Mouse (Mus musculus): ENCODE data around the gene Nenf.
A peak's percentile ranks its signal among the peaks of the same experiment; 100 is the strongest.

The Nenf gene

DNA sequence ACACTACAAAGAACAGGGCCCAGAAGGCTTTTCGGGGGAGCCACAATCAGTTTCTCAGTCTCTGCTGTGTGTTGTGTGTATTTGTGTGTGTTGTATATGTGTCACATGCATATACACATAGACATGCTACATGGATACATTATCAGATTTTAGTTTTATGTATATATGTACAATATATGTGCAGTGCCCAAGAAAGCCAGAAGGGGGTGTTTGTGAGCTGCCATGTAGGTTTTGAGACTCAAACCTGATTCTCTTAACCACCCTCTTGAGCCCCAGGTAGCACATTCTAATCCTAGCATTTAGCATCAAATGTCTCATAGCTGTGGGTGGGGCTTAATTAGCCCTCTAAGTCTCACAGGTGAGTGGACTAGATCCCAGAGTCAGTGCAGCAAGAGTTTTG, 35.7 kb downstream of the Nenf start:
- DNase-seq, result no peak

DNA sequence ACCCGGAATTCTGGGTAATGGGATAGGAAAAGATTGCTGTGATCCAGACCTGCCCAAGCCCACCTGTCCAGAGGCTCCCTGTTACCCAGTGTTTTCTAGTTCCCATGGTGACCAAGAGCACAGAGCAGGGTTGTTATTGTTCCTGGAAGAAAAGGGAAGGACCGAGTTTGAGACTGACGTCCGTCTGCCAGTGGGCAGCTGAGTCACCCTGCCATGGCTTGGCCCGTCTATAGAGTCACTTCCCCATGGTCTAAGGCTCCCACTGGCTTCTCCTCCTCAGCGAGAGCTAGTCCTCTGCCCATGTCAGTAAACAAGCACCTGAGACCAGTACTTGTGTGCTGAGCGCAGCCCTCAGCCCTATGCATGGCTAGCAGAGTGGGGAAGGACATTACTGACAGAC, 36.8 kb downstream of the Nenf start:
- DNase-seq, result peak; percentile 96

DNA sequence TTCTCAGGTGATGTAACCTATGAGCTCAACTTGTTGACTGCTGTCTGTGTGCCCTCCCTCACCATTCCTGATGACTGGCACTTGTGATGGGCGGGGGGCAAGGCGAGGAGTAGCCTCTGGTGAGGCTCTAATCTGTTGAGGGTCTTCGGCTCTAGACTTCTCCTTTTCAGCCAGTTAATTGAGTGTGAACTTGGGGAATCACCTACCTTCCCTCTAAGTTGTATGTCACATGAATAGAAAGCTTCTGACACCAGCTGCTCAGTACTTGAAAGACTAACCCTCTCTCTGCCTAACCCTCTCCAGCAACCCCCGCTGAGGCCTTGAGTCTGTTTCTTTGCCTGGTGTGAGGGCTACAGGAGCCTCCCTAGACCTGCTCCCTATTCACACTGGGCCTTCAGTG, 39.7 kb downstream of the Nenf start:
- no peak for DNase-seq

DNA sequence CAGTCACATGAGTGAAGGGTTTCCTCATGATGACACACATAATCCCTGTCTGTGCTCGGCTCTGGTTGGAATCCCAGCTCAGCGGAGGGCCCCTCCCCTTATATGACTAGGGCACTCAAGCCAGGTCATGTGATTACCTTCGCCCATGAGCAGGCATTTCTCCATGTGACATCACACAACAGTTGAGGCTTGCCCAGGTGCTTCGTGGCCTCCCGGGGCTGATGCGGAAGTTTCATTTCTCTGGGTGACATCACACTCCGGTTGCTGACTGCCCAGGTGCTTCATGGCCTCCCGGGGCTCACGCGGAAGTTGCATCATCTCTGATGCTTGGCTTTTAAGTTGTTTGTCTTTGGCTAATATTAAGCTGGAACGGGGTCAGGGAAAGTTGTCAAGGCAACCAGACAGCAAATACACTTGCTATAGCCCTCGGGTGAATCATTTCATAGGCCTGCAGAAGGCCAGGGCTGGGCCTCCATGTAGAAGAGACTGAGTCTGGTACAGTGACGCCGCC, 40.4 kb downstream of the Nenf start:
- DNase-seq, result peak; percentile 97

DNA sequence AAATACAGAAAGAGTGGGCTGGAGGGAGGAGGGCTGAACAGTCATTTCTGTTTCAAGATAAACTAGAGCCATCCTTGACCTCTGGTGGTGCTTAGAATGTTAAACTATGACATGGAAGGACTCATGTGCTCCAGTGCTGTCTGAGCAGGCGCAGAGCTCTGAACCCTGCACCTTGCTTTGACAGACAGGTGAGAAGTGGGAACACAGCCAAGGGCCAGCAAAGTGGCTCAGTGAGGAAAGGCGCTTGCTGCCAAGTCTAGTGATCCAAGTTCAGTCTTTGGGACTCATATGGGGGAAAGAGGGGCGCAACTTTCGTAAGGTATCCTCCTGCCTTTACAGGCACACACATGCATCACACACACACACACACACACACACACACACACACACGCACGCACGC, 41.8 kb downstream of the Nenf start:
- DNase-seq, result no peak

DNA sequence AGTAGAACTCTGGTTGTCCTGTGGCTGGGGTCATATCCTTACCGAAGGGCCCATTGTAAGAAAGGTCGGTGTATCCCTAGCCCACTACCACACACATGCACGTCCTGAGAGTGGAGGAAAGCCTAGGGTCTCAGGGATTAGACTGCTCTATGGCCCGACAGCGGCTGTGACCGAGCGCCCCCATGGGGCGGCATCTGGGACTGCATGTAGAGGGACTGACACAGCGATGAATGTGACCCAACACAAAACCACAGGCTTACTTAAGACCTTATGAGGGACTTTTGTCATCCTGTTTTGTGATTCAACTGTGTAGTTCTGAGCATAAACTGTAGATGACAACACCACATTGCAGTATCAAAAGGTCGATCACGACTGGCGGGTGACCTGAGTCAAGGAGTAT, 42.5 kb downstream of the Nenf start:
- DNase-seq, result peak; percentile 93

DNA sequence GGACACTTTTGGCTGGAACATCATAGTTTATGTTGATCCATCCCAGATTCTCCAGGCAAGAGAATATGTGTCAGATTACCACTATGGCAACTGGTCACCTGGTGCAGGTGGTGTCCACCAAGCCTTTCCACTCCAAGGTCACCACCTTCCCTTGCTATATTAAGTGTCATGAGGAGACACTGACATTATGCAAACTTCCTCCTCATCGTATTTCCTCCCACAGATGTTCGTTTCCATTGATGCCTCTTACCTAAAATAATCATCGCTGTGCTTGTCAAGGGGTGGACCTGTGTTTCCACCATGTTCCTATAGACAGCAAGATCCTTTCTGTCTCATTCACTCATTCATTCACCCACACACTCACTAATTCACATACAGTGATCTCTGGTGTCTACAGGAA, 45.3 kb downstream of the Nenf start:
- no peak for DNase-seq

DNA sequence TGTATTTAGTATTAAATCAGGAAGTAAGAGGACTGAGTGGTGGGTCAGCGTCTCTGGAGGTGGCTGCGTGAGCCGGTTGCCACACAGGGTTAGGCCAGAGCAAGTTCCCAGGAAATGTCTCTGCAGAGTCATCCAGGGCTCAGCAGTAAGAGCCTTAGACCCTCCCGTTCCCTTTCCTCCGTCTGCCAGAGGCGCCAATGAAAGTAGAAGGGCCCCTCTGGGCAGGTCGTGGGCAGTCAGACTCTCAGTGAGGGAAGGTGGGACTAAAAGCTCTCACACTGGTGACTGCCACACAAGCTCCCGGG, 48.4 kb downstream of the Nenf start:
- no peak for DNase-seq

DNA sequence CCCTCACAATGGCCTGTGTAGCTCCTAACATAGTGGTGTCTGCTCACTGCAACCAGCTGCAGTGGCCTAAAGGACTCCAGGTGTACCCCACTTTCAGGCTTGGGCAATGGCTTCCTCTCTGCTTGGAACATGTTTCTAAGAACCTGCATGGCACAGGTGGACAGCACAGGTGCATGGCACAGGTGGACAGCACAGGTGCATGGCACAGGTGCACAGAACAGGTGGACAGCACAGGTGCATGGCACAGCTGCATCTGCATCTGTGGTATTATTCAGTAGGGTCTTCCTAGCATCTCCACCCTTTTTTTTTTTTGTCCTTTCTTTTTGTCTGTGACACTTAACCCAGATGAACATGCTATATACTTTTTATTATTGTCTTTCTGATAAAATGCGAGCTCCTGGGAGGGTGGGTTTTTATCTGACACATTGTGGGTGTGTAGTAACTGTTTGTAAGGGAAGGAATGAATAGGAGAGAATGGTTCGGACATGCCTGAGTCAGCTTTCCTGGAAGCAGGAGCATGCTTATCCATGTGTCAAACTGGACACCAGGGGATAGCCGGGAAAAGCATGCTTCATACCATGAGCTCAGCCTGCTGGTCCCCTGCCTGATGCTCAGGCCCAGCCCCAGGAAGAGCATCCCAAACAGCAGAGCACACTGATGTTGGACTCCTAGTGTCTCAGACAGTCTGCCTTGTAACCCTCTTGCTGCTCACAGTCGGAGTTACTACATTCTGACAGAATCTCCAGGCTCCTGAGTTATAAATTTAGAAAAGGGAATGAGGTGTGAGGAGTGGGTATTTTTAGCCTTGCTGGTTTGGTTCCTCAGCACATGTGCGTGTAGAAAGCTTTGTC, 49.0 kb downstream of the Nenf start:
- no peak for DNase-seq

DNA sequence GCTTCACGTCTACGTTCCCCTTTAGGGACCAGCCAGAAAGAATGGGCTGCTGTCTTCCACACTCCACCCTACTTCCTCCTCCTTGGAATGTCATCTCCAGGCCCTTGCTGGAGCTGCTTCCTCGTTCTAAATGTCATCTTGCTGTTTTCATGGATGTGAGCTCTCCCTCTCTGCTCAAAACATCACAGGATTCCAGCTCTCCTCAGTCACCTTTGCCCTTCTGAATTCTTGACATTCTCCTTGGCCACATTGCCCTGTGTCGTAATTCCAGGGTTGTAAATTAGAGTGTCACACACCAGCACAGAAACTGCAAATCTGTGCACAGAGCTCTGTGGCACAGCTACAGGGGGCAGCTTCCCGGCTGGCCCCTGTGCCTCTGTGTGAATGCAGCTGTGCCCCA, 50.1 kb downstream of the Nenf start:
- no peak for DNase-seq

DNA sequence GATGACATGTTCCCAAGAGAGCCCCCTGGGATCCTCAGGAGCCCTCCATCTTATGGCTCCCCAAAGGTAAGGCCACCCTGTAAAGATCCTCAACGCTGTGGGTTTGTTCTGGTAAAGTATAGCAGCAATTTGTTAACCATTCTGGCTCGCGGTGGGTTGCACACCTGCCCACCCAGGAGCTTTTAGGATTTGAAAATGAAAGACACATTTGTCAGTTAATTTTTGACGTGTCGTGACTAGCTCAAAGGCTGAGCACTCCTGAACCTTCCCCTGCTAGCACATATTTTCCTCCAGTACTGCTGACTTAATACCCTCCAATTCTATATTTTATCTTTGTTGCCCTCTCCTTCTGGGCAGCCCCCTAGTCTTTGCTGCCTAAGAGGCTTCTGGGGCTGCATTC, 50.8 kb downstream of the Nenf start:
- DNase-seq, result no peak

DNA sequence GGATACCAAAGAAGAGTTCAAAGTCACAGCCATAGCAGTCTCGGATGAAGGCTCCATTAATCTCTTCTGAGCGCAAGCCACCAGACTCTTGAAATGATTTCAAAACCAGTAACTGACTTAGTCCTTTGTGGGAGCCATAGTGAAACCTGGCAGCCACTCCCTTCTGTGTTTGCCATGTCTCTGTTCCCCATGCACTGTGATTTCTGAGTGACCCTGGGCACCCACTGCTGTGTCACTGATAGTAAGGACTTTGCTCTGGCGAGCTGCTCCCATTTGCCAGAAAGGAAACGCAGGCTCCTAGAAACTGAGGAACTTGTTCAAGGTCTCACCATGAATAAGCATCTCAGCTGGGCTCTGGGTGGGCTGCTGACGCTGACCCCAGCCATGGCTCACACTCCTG, 54.5 kb downstream of the Nenf start:
- no peak for DNase-seq

DNA sequence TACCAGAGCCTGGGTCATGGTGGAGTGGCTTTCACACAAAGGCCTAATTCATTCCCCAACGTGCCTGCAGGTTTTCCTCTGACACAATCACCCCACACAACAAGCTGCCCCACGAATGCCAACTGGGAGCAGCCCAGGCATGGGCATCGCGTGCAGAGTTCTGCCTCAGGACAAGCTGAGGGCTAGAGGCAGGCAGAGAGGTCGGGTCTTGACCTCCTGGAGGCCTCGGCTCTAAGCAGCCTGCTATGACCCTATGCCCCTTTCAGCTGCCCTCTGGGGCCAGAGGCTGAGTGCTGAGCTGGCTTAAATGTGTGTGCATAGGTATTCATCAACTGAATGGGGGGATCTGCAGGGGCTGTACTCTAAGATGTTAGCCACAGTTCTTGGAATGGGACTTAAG, 56.1 kb downstream of the Nenf start:
- no peak for DNase-seq

DNA sequence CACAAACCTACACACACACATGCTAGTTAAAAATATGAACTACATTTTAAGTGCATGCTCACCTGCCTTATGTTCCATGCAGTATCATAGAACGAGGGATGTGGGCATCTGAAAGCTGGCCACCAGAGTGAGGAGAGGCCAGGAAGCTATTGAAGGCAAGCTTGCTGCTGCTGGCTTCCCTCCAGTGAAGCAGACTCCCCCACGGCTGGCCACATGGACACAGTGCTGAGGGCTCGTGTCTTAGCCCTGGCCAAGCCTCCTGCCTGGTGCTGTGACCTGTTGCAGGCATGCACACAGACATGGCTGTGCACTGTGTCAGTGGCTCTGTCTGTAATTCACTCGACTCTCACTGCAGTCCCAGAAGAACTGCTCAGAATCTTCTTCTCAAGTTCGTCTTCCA, 58.3 kb downstream of the Nenf start:
- no peak for DNase-seq

DNA sequence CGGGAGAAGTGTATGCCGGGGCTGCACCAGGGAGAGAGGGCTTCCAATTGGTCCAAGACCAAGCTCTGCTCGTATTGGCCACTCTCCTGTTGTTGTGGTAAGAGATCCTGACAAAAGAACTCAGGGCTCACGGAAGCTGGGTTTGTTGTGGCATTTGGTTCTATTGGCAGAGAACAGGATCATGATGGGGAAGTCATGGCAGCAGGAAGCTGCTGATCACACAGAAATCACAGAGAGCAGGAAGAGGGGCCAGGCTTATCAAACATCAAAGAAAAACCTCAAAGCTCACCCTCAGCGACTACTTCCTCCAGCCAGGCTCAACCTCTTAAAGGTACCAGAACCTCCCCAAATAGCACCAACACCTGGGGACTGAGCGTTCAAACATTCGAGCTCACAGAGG, 58.9 kb downstream of the Nenf start:
- DNase-seq, result peak; percentile 94

DNA sequence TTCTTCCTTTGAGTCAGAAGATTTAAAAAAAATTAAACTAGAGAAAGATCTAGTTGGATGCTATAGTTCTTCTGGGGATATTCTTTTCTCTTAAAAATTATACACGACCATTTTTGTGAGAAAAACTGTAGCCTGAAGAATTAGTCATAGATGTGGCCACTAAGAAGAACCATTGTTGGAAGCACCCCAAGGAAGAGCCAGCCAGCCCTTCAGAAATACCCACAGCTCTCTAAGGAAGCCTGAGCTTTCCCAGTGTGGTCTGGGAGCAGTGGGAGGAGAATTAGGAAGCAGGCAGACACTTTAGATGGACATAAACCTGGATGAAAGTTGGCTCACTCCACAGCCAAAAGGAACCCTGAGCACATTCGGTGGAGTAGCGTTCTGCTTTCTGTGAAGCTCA, 59.5 kb downstream of the Nenf start:
- no peak for DNase-seq

DNA sequence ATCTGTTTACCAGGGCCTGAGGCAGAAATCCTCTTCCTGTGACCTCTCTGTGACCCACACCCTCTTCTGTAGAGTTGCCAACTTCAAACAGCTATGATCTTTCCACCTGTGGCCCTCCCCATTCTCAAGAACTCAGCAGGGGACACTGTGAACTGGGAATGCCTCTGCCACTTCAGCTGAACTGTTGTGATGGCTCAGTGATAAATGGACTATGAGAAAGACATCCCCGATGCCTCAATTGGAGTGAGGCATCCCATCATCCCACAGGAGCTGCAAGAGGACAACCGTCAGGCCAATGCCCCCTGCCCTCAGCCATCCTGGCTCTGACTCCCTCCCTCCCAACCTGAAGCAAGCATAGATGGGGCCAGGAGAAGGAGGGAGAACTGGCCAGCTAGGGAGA, 60.0 kb downstream of the Nenf start:
- DNase-seq, result peak; percentile 91

DNA sequence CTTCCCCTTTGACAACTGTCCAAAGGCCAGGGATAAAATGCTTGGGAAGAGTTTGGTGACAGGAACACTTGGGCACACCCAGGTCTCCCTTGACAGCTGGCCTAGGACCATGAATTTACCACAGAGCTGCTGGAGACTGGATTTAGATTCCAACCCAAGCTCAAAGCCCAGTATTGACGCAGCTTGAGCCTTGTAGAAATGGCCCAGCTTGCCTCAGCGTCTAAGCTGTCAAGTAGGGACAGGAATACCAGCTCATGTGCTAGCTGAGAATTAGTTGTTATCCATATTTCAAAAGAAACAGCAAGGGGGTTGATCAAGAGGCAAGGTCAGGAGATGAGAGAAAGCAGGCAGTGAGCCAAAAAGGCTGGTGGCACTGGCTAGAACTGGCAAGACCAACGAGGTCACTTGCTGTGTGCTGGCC, 60.6 kb downstream of the Nenf start:
- DNase-seq, result peak; percentile 83
